Mouse (Mus musculus) intestine, postnatal 0 days (tissue): ENCODE results near the gene Melk. TPM values are rescaled to one million over a fixed set of nuclear protein-coding genes. Genes with fewer than 3 reads are reported as not detected.
A peak's percentile ranks its signal among the peaks of the same experiment; 100 is the strongest.

Experiments used
- ATAC-seq: fragments of 200-750 bp; cut with Nextera tagmentation; 2 replicates; pipeline ENCODE4 v1.8.0; 2017; ENCODE audit warnings: mild to moderate bottlenecking, moderate TSS enrichment, moderate library complexity
- H3K27ac ChIP-seq: fragments of 300-500 bp; sonication (generic); 2 replicates; pipeline ENCODE4 v1.5.1; 2014; ENCODE audit warnings: mild to moderate bottlenecking, low read depth, low read length, moderate library complexity
- H3K27me3 ChIP-seq: fragments of 300-500 bp; sonication (generic); replicated peaks from 2 replicates; pipeline ENCODE4 v1.6.1; 2014; ENCODE audit warnings: low read length, mixed read lengths; ENCODE audit not compliant: control insufficient read depth, insufficient read depth
- H3K36me3 ChIP-seq: fragments of 300-500 bp; sonication (generic); 2 replicates; pipeline ENCODE4 v1.6.1; 2014; ENCODE audit warnings: mild to moderate bottlenecking, moderate library complexity; ENCODE audit not compliant: control insufficient read depth, insufficient read depth
- H3K4me1 ChIP-seq: fragments of 300-500 bp; sonication (generic); replicated peaks from 2 replicates; pipeline ENCODE4 v1.6.1; 2014; ENCODE audit warnings: antibody characterized with exemption, low read length, mixed read lengths; ENCODE audit not compliant: control insufficient read depth, insufficient read depth
- H3K4me2 ChIP-seq: fragments of 300-500 bp; sonication (generic); replicated peaks from 2 replicates; pipeline ENCODE4 v1.6.1; 2014; ENCODE audit warnings: low read depth, mild to moderate bottlenecking, moderate library complexity
- H3K4me3 ChIP-seq: fragments of 300-500 bp; sonication (generic); 2 replicates; pipeline ENCODE4 v1.5.1; 2014; ENCODE audit warnings: low read depth, low read length
- H3K9ac ChIP-seq: fragments of 300-500 bp; sonication (generic); 2 replicates; pipeline ENCODE4 v1.6.1; 2014; ENCODE audit warnings: mild to moderate bottlenecking, low read depth, low read length
- H3K9me3 ChIP-seq: fragments of 300-500 bp; sonication (generic); 2 replicates; pipeline ENCODE4 v1.6.1; 2016; ENCODE audit warnings: mixed run types; ENCODE audit not compliant: control insufficient read depth
- CTCF ChIP-seq: sonication (generic); IDR thresholded peaks from 2 replicates; pipeline ENCODE4 v1.5.1; 2016; ENCODE audit warnings: low read depth, mild to moderate bottlenecking, control low read depth, antibody characterized with exemption, moderate library complexity
- WGBS: fragments of 180-500 bp; shearing (Covaris S2); extraction: QIAGEN DNeasy Blood & Tissue Kit; methylation state at CpG from one replicate; pipeline ENCODE4 v1.1.7; 2014; 5-methylcytosine and 5-hydroxymethylcytosine counted together
- polyA plus RNA-seq: library from polyadenylated mRNA; unstranded; fragments of >200 nt; fragmentation: Nextera tagmentation; extraction: Ambion mirVana; gene quantifications from 2 replicates; pipeline ENCODE4 v1.2.1, GENCODE M21; 2015

Gene Melk
- polyA plus RNA-seq, 1 experiment from 2014 or later: 9.2 TPM

DNA sequence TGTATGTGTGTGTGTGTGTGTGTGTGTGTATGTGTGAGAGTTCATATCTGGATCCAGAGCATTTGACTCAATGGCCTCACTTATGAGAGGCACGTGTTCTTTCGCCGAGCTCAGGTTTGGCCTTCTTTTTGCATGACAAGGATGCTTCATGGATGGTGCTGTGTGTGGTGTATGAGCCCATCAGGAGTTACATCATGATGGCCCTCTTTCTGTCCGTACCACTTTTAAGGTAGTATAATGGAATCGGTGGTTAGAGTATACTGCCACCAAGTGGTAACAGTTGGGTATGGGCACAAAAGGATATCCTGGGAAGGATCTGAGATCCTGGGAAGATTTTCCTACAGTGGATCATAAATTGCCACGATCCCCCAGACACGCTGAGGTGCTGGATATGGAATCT is 8.1 kb upstream of the Melk start:
- no peak overlapping the region for H3K27ac ChIP-seq
- no peak overlapping the region for H3K9ac ChIP-seq
- no peaks in the 10 kb centered on the region for H3K9me3 ChIP-seq
- no peaks in the 10 kb centered on the region for H3K4me1 ChIP-seq
- H3K4me2 ChIP-seq: no peak overlapping the region
- no peaks in the 10 kb centered on the region for H3K36me3 ChIP-seq
- peak; percentile 38; the same call in 1 of the 2 replicates for ATAC-seq
- H3K4me3 ChIP-seq: no peak overlapping the region
- WGBS: 6% methylated on average over 7 of the region's 7 CpGs
- no peaks in the 10 kb centered on the region for H3K27me3 ChIP-seq
- TF ChIP-seq CTCF: peak; percentile 85

DNA sequence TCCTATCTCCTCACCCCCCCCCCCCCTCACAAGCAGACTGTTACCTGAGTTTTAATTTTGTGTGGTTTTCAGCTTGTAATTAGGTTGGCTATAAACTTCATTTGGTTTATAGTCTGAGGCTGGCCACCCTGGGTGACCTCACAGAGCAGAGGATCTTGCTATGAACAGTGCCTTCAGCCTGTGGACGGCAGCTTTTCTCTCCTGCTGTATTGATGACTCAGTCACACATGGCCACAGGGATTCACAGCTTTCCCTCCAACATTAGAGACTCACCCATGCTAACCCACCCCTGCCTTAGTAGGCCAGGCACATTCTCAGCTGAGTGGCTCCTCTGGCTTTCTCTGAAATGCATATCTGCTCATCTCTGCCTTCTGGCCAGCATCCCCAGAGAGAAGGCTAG is 4.8 kb upstream of the Melk start:
- no peaks in the 10 kb centered on the region for H3K9me3 ChIP-seq
- WGBS: 50% methylated on average over 1 of the region's 1 CpGs
- H3K9ac ChIP-seq: no peak overlapping the region
- no peak overlapping the region for H3K4me2 ChIP-seq
- no peak overlapping the region for H3K27ac ChIP-seq
- TF ChIP-seq CTCF: no peak
- H3K27me3 ChIP-seq: no peaks in the 10 kb centered on the region
- no peak overlapping the region for H3K4me3 ChIP-seq
- H3K4me1 ChIP-seq: no peaks in the 10 kb centered on the region
- ATAC-seq: no peak
- H3K36me3 ChIP-seq: no peaks in the 10 kb centered on the region

DNA sequence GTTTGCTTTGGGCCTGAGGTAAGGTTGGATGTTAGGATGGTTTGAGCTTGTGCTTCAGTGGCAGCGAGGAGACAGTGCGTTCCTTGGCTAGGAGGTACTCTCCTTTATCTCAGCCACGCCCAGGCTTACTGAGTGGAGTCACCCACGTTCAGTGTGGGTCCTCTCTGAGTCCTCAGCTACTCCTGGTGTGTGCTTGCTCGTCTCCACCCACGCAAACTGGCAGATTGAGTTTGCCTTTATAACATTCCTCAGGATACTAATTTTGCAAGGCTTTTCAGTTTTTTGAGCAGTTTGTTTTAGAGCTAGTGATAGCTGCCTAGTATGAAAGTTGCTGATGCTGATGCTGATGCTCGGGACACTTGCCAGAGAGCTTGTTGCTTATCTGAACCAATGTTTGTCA is 5.9 kb downstream of the Melk start:
- Histone ChIP-seq H3K4me3 (no peak overlapping the region), H3K9me3 (no peaks in the 10 kb centered on the region), H3K36me3 (peaks cover 9% of the 10 kb centered on the region), H3K9ac (no peak overlapping the region), H3K27ac (no peak overlapping the region), H3K4me2 (no peak overlapping the region), H3K27me3 (no peaks in the 10 kb centered on the region), H3K4me1 (peaks cover 2% of the 10 kb centered on the region)
- ATAC-seq: no peak
- no peak for TF ChIP-seq CTCF
- WGBS: 56% methylated on average over 7 of the region's 7 CpGs

DNA sequence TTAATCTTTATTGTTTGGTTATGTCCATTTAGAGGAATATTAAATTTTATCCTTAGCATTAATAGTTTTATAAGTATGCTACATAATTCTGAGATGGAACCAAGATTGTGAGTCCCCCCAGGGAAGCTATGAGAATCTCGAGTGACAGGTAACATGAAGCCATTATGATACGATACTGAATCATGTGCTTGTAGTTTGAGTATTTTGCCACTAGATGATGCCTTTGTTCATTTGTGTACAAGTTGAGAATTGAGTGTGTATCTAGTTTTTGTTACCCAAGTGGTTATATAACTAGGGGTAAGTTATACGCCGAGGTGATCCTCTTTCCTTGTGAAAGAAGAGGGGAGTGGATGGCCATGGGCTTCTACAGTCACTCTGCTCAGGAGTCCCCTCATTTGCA is 9.8 kb downstream of the Melk start:
- Histone ChIP-seq H3K4me2 (no peak overlapping the region), H3K4me1 (no peaks in the 10 kb centered on the region), H3K36me3 (peaks cover 9% of the 10 kb centered on the region), H3K9me3 (no peaks in the 10 kb centered on the region), H3K9ac (no peak overlapping the region), H3K4me3 (no peak overlapping the region), H3K27me3 (no peaks in the 10 kb centered on the region), H3K27ac (no peak overlapping the region)
- 82% methylated on average over 4 of the region's 4 CpGs for WGBS
- no peak for ATAC-seq
- peak; percentile 37 for TF ChIP-seq CTCF

DNA sequence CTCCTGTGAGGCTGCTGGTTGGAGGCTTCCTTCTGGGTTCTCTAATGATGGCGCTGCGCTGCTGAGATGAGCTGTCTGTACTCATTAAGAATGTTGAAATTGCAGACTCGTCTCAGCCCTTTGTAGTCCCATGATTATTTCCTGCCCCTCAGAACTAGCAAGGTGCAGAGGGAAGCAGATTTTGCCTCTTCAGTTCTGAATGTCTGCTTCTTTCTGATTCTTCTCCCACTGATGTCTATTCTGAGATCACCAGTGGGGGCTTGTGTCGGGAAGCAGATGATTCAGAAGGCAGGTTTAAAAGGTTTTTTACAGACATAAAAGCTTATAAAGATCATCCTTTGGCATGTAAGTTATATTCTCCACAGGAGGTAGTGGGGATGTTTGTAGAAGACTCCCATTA is 10.2 kb downstream of the Melk start:
- no peak overlapping the region for H3K27ac ChIP-seq
- no peaks in the 10 kb centered on the region for H3K4me1 ChIP-seq
- TF ChIP-seq CTCF: no peak
- H3K9me3 ChIP-seq: no peaks in the 10 kb centered on the region
- ATAC-seq: no peak
- no peak overlapping the region for H3K4me2 ChIP-seq
- H3K27me3 ChIP-seq: no peaks in the 10 kb centered on the region
- no peak overlapping the region for H3K4me3 ChIP-seq
- 92% methylated on average over 4 of the region's 4 CpGs for WGBS
- H3K9ac ChIP-seq: no peak overlapping the region
- peaks cover 9% of the 10 kb centered on the region for H3K36me3 ChIP-seq

DNA sequence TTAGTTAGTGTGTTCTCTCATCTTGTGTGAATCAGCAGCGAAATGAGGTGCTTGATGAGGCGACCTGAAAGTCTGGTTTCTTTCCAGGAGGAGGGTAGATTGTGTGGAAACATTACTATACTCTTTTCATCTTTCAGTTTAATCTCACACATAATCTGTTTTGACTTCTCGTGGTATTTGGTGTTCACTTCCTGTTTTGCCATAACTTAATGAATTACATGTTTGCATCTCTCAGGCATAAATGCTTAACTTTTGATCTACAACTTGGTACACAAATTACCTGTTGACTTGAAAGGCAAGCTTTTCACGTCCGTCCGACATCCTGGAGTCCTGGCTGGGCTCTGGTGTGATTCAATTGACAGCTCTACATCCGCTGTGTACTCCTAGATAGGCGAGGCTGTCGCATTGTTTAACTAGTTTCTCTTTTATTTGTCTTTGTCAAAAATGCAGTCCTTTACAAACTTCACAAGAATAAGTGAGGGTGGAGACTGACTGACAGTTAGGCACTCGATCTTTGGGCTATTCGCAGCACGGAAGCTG is 15.7 kb downstream of the Melk start:
- Histone ChIP-seq H3K4me3 (no peak overlapping the region), H3K9me3 (no peaks in the 10 kb centered on the region), H3K27ac (no peak overlapping the region), H3K9ac (no peak overlapping the region), H3K36me3 (no peaks in the 10 kb centered on the region), H3K4me2 (no peak overlapping the region), H3K27me3 (no peaks in the 10 kb centered on the region), H3K4me1 (no peaks in the 10 kb centered on the region)
- WGBS: 57% methylated on average over 12 of the region's 12 CpGs
- no peak for ATAC-seq
- no peak for TF ChIP-seq CTCF

DNA sequence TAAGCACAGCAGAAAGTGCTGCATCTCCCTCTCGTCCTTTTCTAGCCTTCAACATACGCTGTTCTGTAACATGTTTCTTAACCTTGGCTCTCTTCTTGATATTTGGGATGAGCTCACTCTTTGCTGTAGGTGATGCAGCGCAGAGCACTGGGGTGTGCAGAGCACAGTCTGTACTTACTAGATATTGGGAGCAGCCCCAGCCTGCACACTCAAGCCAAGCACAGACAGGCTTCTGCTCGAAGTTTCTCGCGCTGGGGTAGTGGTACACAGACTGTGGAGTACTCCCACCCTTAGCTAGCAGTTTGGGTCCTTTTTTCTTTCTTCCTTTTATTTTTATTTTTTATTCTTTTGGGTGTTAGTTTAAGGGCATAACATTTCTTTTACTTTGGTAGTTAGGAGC is 19.8 kb downstream of the Melk start:
- no peaks in the 10 kb centered on the region for H3K9me3 ChIP-seq
- ATAC-seq: no peak
- H3K4me2 ChIP-seq: no peak overlapping the region
- TF ChIP-seq CTCF: no peak
- no peaks in the 10 kb centered on the region for H3K27me3 ChIP-seq
- H3K4me3 ChIP-seq: no peak overlapping the region
- no peaks in the 10 kb centered on the region for H3K36me3 ChIP-seq
- H3K27ac ChIP-seq: no peak overlapping the region
- 79% methylated on average over 6 of the region's 6 CpGs for WGBS
- H3K4me1 ChIP-seq: no peaks in the 10 kb centered on the region
- H3K9ac ChIP-seq: no peak overlapping the region
